Mouse (Mus musculus): ENCODE measurements around the gene Slc5a10. TPM values are rescaled to one million over a fixed set of nuclear protein-coding genes. Genes with fewer than 3 reads are reported as not detected.

Slc5a10 gene
- total RNA-seq, 2 experiments from 2014 or later: not detected

GRCm38 (mm10) chr11:61671781-61672383, 48.7 kb downstream of the Slc5a10 start:
- DNase-seq (ENCODE audit: low spot score in 2 of 2): no peak

GRCm38 (mm10) chr11:61669492-61670490, 50.8 kb downstream of the Slc5a10 start:
- DNase-seq (ENCODE audit: low spot score in 2 of 2): no peak

- no peak for DNase-seq (ENCODE audit: low spot score in 2 of 2)
Observed at GRCm38 (mm10) chr11:61667782-61668181, 52.8 kb downstream of the Slc5a10 start.

GRCm38 (mm10) chr11:61667248-61667647, 53.4 kb downstream of the Slc5a10 start:
- no peak for DNase-seq (ENCODE audit: low spot score in 2 of 2)

GRCm38 (mm10) chr11:61665991-61666799, 54.4 kb downstream of the Slc5a10 start:
- DNase-seq (ENCODE audit: low spot score in 2 of 2): peak; percentile 47 to 54

- DNase-seq (ENCODE audit: low spot score in 2 of 2): peak in 1 of 2 experiments; percentile 41
Observed at GRCm38 (mm10) chr11:61665401-61665800, 55.2 kb downstream of the Slc5a10 start.

GRCm38 (mm10) chr11:61662189-61662588, 58.4 kb downstream of the Slc5a10 start:
- DNase-seq (ENCODE audit: low spot score in 2 of 2): no peak

- DNase-seq (ENCODE audit: low spot score in 2 of 2): no peak
Observed at GRCm38 (mm10) chr11:61660806-61661392, 59.7 kb downstream of the Slc5a10 start.

GRCm38 (mm10) chr11:61660001-61660400, 60.6 kb downstream of the Slc5a10 start:
- DNase-seq (ENCODE audit: low spot score in 2 of 2): no peak

- DNase-seq (ENCODE audit: low spot score in 2 of 2): no peak
Observed at GRCm38 (mm10) chr11:61659011-61659858, 61.4 kb downstream of the Slc5a10 start.

GRCm38 (mm10) chr11:61658360-61658922, 62.2 kb downstream of the Slc5a10 start:
- DNase-seq (ENCODE audit: low spot score in 2 of 2): no peak

GRCm38 (mm10) chr11:61657432-61657831, 63.2 kb downstream of the Slc5a10 start:
- DNase-seq (ENCODE audit: low spot score in 2 of 2): no peak

- DNase-seq (ENCODE audit: low spot score in 2 of 2): no peak
Observed at GRCm38 (mm10) chr11:61656148-61656850, 64.3 kb downstream of the Slc5a10 start.

GRCm38 (mm10) chr11:61655649-61656048, 65.0 kb downstream of the Slc5a10 start:
- no peak for DNase-seq (ENCODE audit: low spot score in 2 of 2)

- no peak for DNase-seq (ENCODE audit: low spot score in 2 of 2)
Observed at GRCm38 (mm10) chr11:61654786-61655311, 65.8 kb downstream of the Slc5a10 start.

- DNase-seq (ENCODE audit: low spot score in 2 of 2): no peak
Observed at GRCm38 (mm10) chr11:61653568-61653967, 67.1 kb downstream of the Slc5a10 start.

- DNase-seq (ENCODE audit: low spot score in 2 of 2): no peak
Observed at GRCm38 (mm10) chr11:61652686-61653447, 67.8 kb downstream of the Slc5a10 start, which contains the start of gene Grap. TSS of gene Grap (plus strand) at chr11:61653265.

- no peak for DNase-seq (ENCODE audit: low spot score in 2 of 2)
Observed at GRCm38 (mm10) chr11:61652216-61652615, 68.4 kb downstream of the Slc5a10 start.
